Mouse (Mus musculus): ENCODE data around the gene Cd63. TPM values are rescaled to one million over a fixed set of nuclear protein-coding genes. Genes with fewer than 3 reads are reported as not detected.

The Cd63 gene
- total RNA-seq (2014; fragmentation: Nextera tagmentation) (1.7 and 3.4 TPM in 2 replicates), total RNA-seq (2017) (0.22 TPM in 1 of 2 replicates, not detected in the other), polyA plus RNA-seq (2012) (0.04 and 0.09 TPM in 2 replicates)

GRCm38 (mm10) chr10:128900698-128901097, at the start of gene Cd63:
TSS of gene Cd63 (plus strand) at chr10:128900989.
- no peaks in the 10 kb centered on the region for H3K36me3 ChIP-seq (replicated peaks)
- peaks cover 44% of the 10 kb centered on the region for H3K27me3 ChIP-seq (ENCODE audit: insufficient read depth, low read length)
- no peak within 1 kb of the TSS for H3K4me3 ChIP-seq (ENCODE audit: low read depth, low read length)
- no peak for TF ChIP-seq POLR2AphosphoS5 (IDR thresholded peaks at IDR 0.05; ENCODE audit: insufficient replicate concordance, low read depth, low read length)
- no peak for TF ChIP-seq CTCF (IDR thresholded peaks at IDR 0.05; ENCODE audit: low read depth, low read length)
- no peak for TF ChIP-seq GATA2 (IDR thresholded peaks at IDR 0.05; ENCODE audit: borderline replicate concordance, low read depth, low read length)
- no peak for TF ChIP-seq GATA1 (IDR thresholded peaks at IDR 0.05; ENCODE audit: borderline replicate concordance, low read length)
- no peak for TF ChIP-seq TAL1 (conservative IDR thresholded peaks at IDR 0.05; ENCODE audit: low read depth, low read length)
- DNase-seq (ENCODE audit: low spot score) = no peak
- H3K4me1 ChIP-seq (ENCODE audit: insufficient read depth, low read depth, low read length) = peaks cover 5% of the 10 kb centered on the region
- ATAC-seq (ENCODE audit: extremely low read depth, insufficient number of reproducible peaks, low FRiP score, poor library complexity, severe bottlenecking) = no peak
- no peaks in the 10 kb centered on the region for H3K9me3 ChIP-seq (replicated peaks)

- DNase-seq (ENCODE audit: low spot score) (no peak), ATAC-seq (ENCODE audit: extremely low read depth, insufficient number of reproducible peaks, low FRiP score, poor library complexity, severe bottlenecking) (no peak)
- Histone ChIP-seq H3K4me3 (ENCODE audit: low read depth, low read length) (no peak overlapping the region), H3K27me3 (ENCODE audit: insufficient read depth, low read length) (no peaks in the 10 kb centered on the region), H3K9me3 (replicated peaks) (no peaks in the 10 kb centered on the region), H3K4me1 (ENCODE audit: insufficient read depth, low read depth, low read length) (no peaks in the 10 kb centered on the region), H3K36me3 (replicated peaks) (peaks cover 81% of the 10 kb centered on the region)
- TF ChIP-seq POLR2AphosphoS5 (IDR thresholded peaks at IDR 0.05; ENCODE audit: insufficient replicate concordance, low read depth, low read length) (no peak), GATA1 (IDR thresholded peaks at IDR 0.05; ENCODE audit: borderline replicate concordance, low read length) (no peak), CTCF (IDR thresholded peaks at IDR 0.05; ENCODE audit: low read depth, low read length) (no peak), GATA2 (IDR thresholded peaks at IDR 0.05; ENCODE audit: borderline replicate concordance, low read depth, low read length) (no peak), TAL1 (conservative IDR thresholded peaks at IDR 0.05; ENCODE audit: low read depth, low read length) (no peak)
Observed at GRCm38 (mm10) chr10:128861176-128861575, 39.6 kb upstream of the Cd63 start.

GRCm38 (mm10) chr10:128866042-128866441, 34.7 kb upstream of the Cd63 start:
- ATAC-seq (ENCODE audit: extremely low read depth, insufficient number of reproducible peaks, low FRiP score, poor library complexity, severe bottlenecking) = no peak

GRCm38 (mm10) chr10:128866518-128866917, 34.3 kb upstream of the Cd63 start:
- no peak for ATAC-seq (ENCODE audit: extremely low read depth, insufficient number of reproducible peaks, low FRiP score, poor library complexity, severe bottlenecking)
- Histone ChIP-seq H3K4me1 (ENCODE audit: insufficient read depth, low read depth, low read length) (no peaks in the 10 kb centered on the region), H3K27me3 (ENCODE audit: insufficient read depth, low read length) (no peaks in the 10 kb centered on the region), H3K36me3 (replicated peaks) (peaks cover 80% of the 10 kb centered on the region), H3K4me3 (ENCODE audit: low read depth, low read length) (no peak overlapping the region), H3K9me3 (replicated peaks) (no peaks in the 10 kb centered on the region)
- no peak for DNase-seq (ENCODE audit: low spot score)
- TF ChIP-seq POLR2AphosphoS5 (IDR thresholded peaks at IDR 0.05; ENCODE audit: insufficient replicate concordance, low read depth, low read length) = no peak
- TF ChIP-seq GATA1 (IDR thresholded peaks at IDR 0.05; ENCODE audit: borderline replicate concordance, low read length) = no peak
- no peak for TF ChIP-seq TAL1 (conservative IDR thresholded peaks at IDR 0.05; ENCODE audit: low read depth, low read length)
- no peak for TF ChIP-seq CTCF (IDR thresholded peaks at IDR 0.05; ENCODE audit: low read depth, low read length)
- no peak for TF ChIP-seq GATA2 (IDR thresholded peaks at IDR 0.05; ENCODE audit: borderline replicate concordance, low read depth, low read length)

More at GRCm38 (mm10) chr10:128866042-128866441, 34.7 kb upstream of the Cd63 start:
- Histone ChIP-seq H3K9me3 (replicated peaks) (no peaks in the 10 kb centered on the region), H3K36me3 (replicated peaks) (peaks cover 80% of the 10 kb centered on the region), H3K4me1 (ENCODE audit: insufficient read depth, low read depth, low read length) (no peaks in the 10 kb centered on the region), H3K27me3 (ENCODE audit: insufficient read depth, low read length) (no peaks in the 10 kb centered on the region), H3K4me3 (ENCODE audit: low read depth, low read length) (no peak overlapping the region)
- TF ChIP-seq GATA2 (IDR thresholded peaks at IDR 0.05; ENCODE audit: borderline replicate concordance, low read depth, low read length) = no peak
- no peak for TF ChIP-seq CTCF (IDR thresholded peaks at IDR 0.05; ENCODE audit: low read depth, low read length)
- no peak for TF ChIP-seq GATA1 (IDR thresholded peaks at IDR 0.05; ENCODE audit: borderline replicate concordance, low read length)
- no peak for TF ChIP-seq TAL1 (conservative IDR thresholded peaks at IDR 0.05; ENCODE audit: low read depth, low read length)
- no peak for DNase-seq (ENCODE audit: low spot score)

GRCm38 (mm10) chr10:128870341-128870740, 30.4 kb upstream of the Cd63 start:
- Histone ChIP-seq H3K4me1 (ENCODE audit: insufficient read depth, low read depth, low read length) (no peaks in the 10 kb centered on the region), H3K36me3 (replicated peaks) (peaks cover 86% of the 10 kb centered on the region), H3K9me3 (replicated peaks) (no peaks in the 10 kb centered on the region), H3K27me3 (ENCODE audit: insufficient read depth, low read length) (no peaks in the 10 kb centered on the region), H3K4me3 (ENCODE audit: low read depth, low read length) (no peak overlapping the region)
- ATAC-seq (ENCODE audit: extremely low read depth, insufficient number of reproducible peaks, low FRiP score, poor library complexity, severe bottlenecking) (no peak), DNase-seq (ENCODE audit: low spot score) (no peak)
- TF ChIP-seq GATA2 (IDR thresholded peaks at IDR 0.05; ENCODE audit: borderline replicate concordance, low read depth, low read length) (no peak), CTCF (IDR thresholded peaks at IDR 0.05; ENCODE audit: low read depth, low read length) (no peak), GATA1 (IDR thresholded peaks at IDR 0.05; ENCODE audit: borderline replicate concordance, low read length) (no peak), TAL1 (conservative IDR thresholded peaks at IDR 0.05; ENCODE audit: low read depth, low read length) (no peak), POLR2AphosphoS5 (IDR thresholded peaks at IDR 0.05; ENCODE audit: insufficient replicate concordance, low read depth, low read length) (no peak)

GRCm38 (mm10) chr10:128878291-128878690, 22.5 kb upstream of the Cd63 start:
- TF ChIP-seq GATA1 (IDR thresholded peaks at IDR 0.05; ENCODE audit: borderline replicate concordance, low read length) (no peak), GATA2 (IDR thresholded peaks at IDR 0.05; ENCODE audit: borderline replicate concordance, low read depth, low read length) (no peak), TAL1 (conservative IDR thresholded peaks at IDR 0.05; ENCODE audit: low read depth, low read length) (no peak), CTCF (IDR thresholded peaks at IDR 0.05; ENCODE audit: low read depth, low read length) (no peak), POLR2AphosphoS5 (IDR thresholded peaks at IDR 0.05; ENCODE audit: insufficient replicate concordance, low read depth, low read length) (no peak)
- Histone ChIP-seq H3K9me3 (replicated peaks) (no peaks in the 10 kb centered on the region), H3K36me3 (replicated peaks) (peaks cover 70% of the 10 kb centered on the region)

More at GRCm38 (mm10) chr10:128878291-128878690, 22.5 kb upstream of the Cd63 start:
- H3K4me3 ChIP-seq (ENCODE audit: low read depth, low read length) = no peak overlapping the region
- ATAC-seq (ENCODE audit: extremely low read depth, insufficient number of reproducible peaks, low FRiP score, poor library complexity, severe bottlenecking) (no peak), DNase-seq (ENCODE audit: low spot score) (no peak)
- H3K27me3 ChIP-seq (ENCODE audit: insufficient read depth, low read length) = no peaks in the 10 kb centered on the region
- H3K4me1 ChIP-seq (ENCODE audit: insufficient read depth, low read depth, low read length) = no peaks in the 10 kb centered on the region
